Mouse (Mus musculus) v-Abl transformed pro-B cells (cell line): ENCODE measurements around the gene Rnf168.
"Not testable (repeated sequence)": the region's sequence is repeated elsewhere in the genome, so short reads cannot be mapped to it uniquely, and the experiment has no call there.

ENCODE experiments used
- in situ Hi-C, 2 experiments: fragments of 400-800 bp; cut with MboI; formaldehyde crosslinking; loops; one replicate each; pipeline ENCODE4 v1.15.1; 2025; ENCODE audit not compliant: unreplicated experiment in 2 of 2

The Rnf168 gene

GRCm38 (mm10) chr16:32277308-32278256, at the start of gene Rnf168:
Gene Rnf168 (plus strand): TSS chr16:32277459.
- in situ Hi-C loops, result no loop called here

GRCm38 (mm10) chr16:32232050-32232449, 45.2 kb upstream of the Rnf168 start:
- in situ Hi-C loops, result not testable (repeated sequence)

- in situ Hi-C loops, result no loop called here
These were observed 39.2 kb upstream of the Rnf168 start for GRCm38 (mm10) chr16:32237930-32238680.

GRCm38 (mm10) chr16:32239428-32240312, 37.6 kb upstream of the Rnf168 start:
- in situ Hi-C loops, result no loop called here

GRCm38 (mm10) chr16:32243901-32244300, 33.4 kb upstream of the Rnf168 start:
- in situ Hi-C loops, result no loop called here

GRCm38 (mm10) chr16:32246351-32246791, 30.9 kb upstream of the Rnf168 start:
- in situ Hi-C loops, result loop anchor here (5.0 kb wide), 1 partner anchor 299 kb away; the partner anchor contains the start of genes 0610012G03Rik (in 2 of the 2) and Ncbp2 (in 2 of the 2)

GRCm38 (mm10) chr16:32246952-32247370, 30.3 kb upstream of the Rnf168 start, which contains the start of the genes Fbxo45 and Wdr53:
Gene Fbxo45 (minus strand): TSS chr16:32247158.
Gene Wdr53 (plus strand): TSS chr16:32247227.
- in situ Hi-C loops, result loop anchor here (5.0 kb wide), 1 partner anchor 300 kb away; the partner anchor contains the start of genes 0610012G03Rik (in 2 of the 2) and Ncbp2 (in 2 of the 2)

- in situ Hi-C loops, result loop anchor here in 1 of 2 experiments (10.0 kb wide), 1 partner anchor 111 kb away; no protein-coding TSS in a partner anchor
These were observed 13.0 kb upstream of the Rnf168 start for GRCm38 (mm10) chr16:32264225-32264624.

- in situ Hi-C loops, result no loop called here
These were observed 6.0 kb upstream of the Rnf168 start, which contains the start of gene Smco1 for GRCm38 (mm10) chr16:32271291-32271690. Gene Smco1 (plus strand): TSS chr16:32271468.

- in situ Hi-C loops, result no loop called here
These were observed 3.9 kb upstream of the Rnf168 start for GRCm38 (mm10) chr16:32273338-32273737.

GRCm38 (mm10) chr16:32275041-32275440, 2.2 kb upstream of the Rnf168 start:
- in situ Hi-C loops, result no loop called here

- in situ Hi-C loops, result no loop called here
These were observed 1.4 kb upstream of the Rnf168 start for GRCm38 (mm10) chr16:32275830-32276229.

GRCm38 (mm10) chr16:32278396-32278795, 1.1 kb downstream of the Rnf168 start:
- in situ Hi-C loops, result no loop called here

- in situ Hi-C loops, result loop anchor here in 1 of 2 experiments (10.0 kb wide), 1 partner anchor 335 kb away; no protein-coding TSS in a partner anchor
These were observed 3.0 kb downstream of the Rnf168 start for GRCm38 (mm10) chr16:32280211-32280610.

- in situ Hi-C loops, result loop anchor here in 1 of 2 experiments (10.0 kb wide), 1 partner anchor 332 kb away; no protein-coding TSS in a partner anchor
These were observed 5.3 kb downstream of the Rnf168 start for GRCm38 (mm10) chr16:32282608-32283007.

GRCm38 (mm10) chr16:32291821-32292220, 14.6 kb downstream of the Rnf168 start:
- in situ Hi-C loops, result no loop called here

GRCm38 (mm10) chr16:32299617-32300016, 22.4 kb downstream of the Rnf168 start:
- in situ Hi-C loops, result not testable (repeated sequence)

- in situ Hi-C loops, result no loop called here
These were observed 25.8 kb downstream of the Rnf168 start for GRCm38 (mm10) chr16:32303046-32303445.

GRCm38 (mm10) chr16:32303886-32304285, 26.6 kb downstream of the Rnf168 start:
- in situ Hi-C loops, result no loop called here

GRCm38 (mm10) chr16:32311970-32312369, 34.7 kb downstream of the Rnf168 start:
- in situ Hi-C loops, result no loop called here
